Mouse (Mus musculus) myocyte (in vitro differentiated cells): ENCODE measurements around the gene Lrrc55. TPM values are rescaled to one million over a fixed set of nuclear protein-coding genes. Genes with fewer than 3 reads are reported as not detected.

ENCODE experiments used
- H3K27me3 ChIP-seq: one replicate; pipeline ENCODE4 v1.6.1; 2011; ENCODE audit not compliant: control insufficient read depth, insufficient read depth, insufficient read length
- H3K36me3 ChIP-seq: one replicate; pipeline ENCODE4 v1.6.1; 2011; ENCODE audit not compliant: control insufficient read depth, insufficient read depth
- H3K4me2 ChIP-seq: one replicate; pipeline ENCODE4 v1.6.1; 2011; ENCODE audit warnings: low read depth, control low read depth
- H3K4me3 ChIP-seq: one replicate; pipeline ENCODE4 v1.5.1; 2011; ENCODE audit warnings: mild to moderate bottlenecking, control low read depth, moderate library complexity
- H3K79me2 ChIP-seq: one replicate; pipeline ENCODE4 v1.6.1; 2011; ENCODE audit not compliant: control insufficient read depth, insufficient read depth
- H3ac ChIP-seq: one replicate; pipeline ENCODE4 v1.6.1; 2011; ENCODE audit not compliant: control insufficient read depth, insufficient read length
- CEBPB ChIP-seq: IDR thresholded peaks from 2 replicates; pipeline ENCODE4 v1.6.1; 2011; ENCODE audit warnings: mild to moderate bottlenecking, moderate library complexity; ENCODE audit not compliant: poor library complexity, insufficient read depth, severe bottlenecking
- E2F4 ChIP-seq: IDR thresholded peaks from one replicate; pipeline ENCODE4 v1.6.1; 2011; ENCODE audit warnings: mild to moderate bottlenecking, control low read depth, moderate library complexity; ENCODE audit not compliant: insufficient read depth
- MAX ChIP-seq: IDR thresholded peaks from one replicate; pipeline ENCODE4 v1.6.1; 2011; ENCODE audit warnings: low read depth, mild to moderate bottlenecking, control low read depth
- MYOD1 ChIP-seq, 3 experiments: IDR thresholded peaks; one replicate each; pipeline ENCODE4 v1.6.1; 2011; ENCODE audit warnings: control low read depth in 2 of 3, low read depth in 2 of 3, mild to moderate bottlenecking in 2 of 3, moderate library complexity in 1 of 3; ENCODE audit not compliant: insufficient read length in 2 of 3, control insufficient read depth in 1 of 3
- MYOG ChIP-seq, 3 experiments: IDR thresholded peaks; one replicate each; pipeline ENCODE4 v1.6.1; 2011; ENCODE audit warnings: control low read depth in 2 of 3, low read depth in 2 of 3, mild to moderate bottlenecking in 2 of 3; ENCODE audit not compliant: insufficient read length in 2 of 3, control insufficient read depth in 1 of 3, insufficient read depth in 1 of 3
- POLR2A ChIP-seq: IDR thresholded peaks from one replicate; pipeline ENCODE4 v1.6.1; 2011; ENCODE audit warnings: low read depth, mild to moderate bottlenecking, control low read depth, moderate library complexity; ENCODE audit not compliant: insufficient read length
- POLR2AphosphoS2 ChIP-seq: IDR thresholded peaks from one replicate; pipeline ENCODE4 v1.6.1; 2011; ENCODE audit warnings: low read depth, control low read depth; ENCODE audit not compliant: insufficient read length
- REST ChIP-seq: IDR thresholded peaks from one replicate; pipeline ENCODE4 v1.6.1; 2011; ENCODE audit warnings: mild to moderate bottlenecking, control low read depth, moderate library complexity; ENCODE audit not compliant: insufficient read depth, insufficient read length
- SRF ChIP-seq: IDR thresholded peaks from one replicate; pipeline ENCODE4 v1.6.1; 2011; ENCODE audit warnings: low read depth; ENCODE audit not compliant: control insufficient read depth, insufficient read length
- TCF12 ChIP-seq: IDR thresholded peaks from one replicate; pipeline ENCODE4 v1.6.1; 2011; ENCODE audit warnings: mild to moderate bottlenecking, control low read depth; ENCODE audit not compliant: poor library complexity, insufficient read depth, severe bottlenecking
- TCF3 ChIP-seq: IDR thresholded peaks from one replicate; pipeline ENCODE4 v1.6.1; 2011; ENCODE audit warnings: low read depth, control low read depth; ENCODE audit not compliant: insufficient read length
- USF1 ChIP-seq: IDR thresholded peaks from one replicate; pipeline ENCODE4 v1.6.1; 2011; ENCODE audit warnings: low read depth, mild to moderate bottlenecking, control low read depth, moderate library complexity
- polyA plus RNA-seq: library from polyadenylated mRNA; unstranded; fragments of >200 nt; fragmentation: generic; extraction: Trizol; gene quantifications from one replicate; pipeline ENCODE4 v1.2.1, GENCODE M21; 2012; ENCODE audit warnings: missing spikeins

Lrrc55 gene
- polyA plus RNA-seq, 1 experiment, result 0.04 TPM

- TF ChIP-seq E2F4, result no peak
- TF ChIP-seq USF1, result no peak
- TF ChIP-seq CEBPB, result no peak
- TF ChIP-seq TCF3, result no peak
- TF ChIP-seq MAX, result no peak
- no peak for TF ChIP-seq POLR2AphosphoS2
- TF ChIP-seq REST, result no peak
- no peak for TF ChIP-seq MYOD1 (IDR thresholded peaks at IDR 0.05; ENCODE audit: control insufficient read depth in 1 of 3, insufficient read length in 2 of 3, low read depth in 2 of 3)
- TF ChIP-seq POLR2A, result no peak
- TF ChIP-seq TCF12, result no peak
- TF ChIP-seq MYOG (IDR thresholded peaks at IDR 0.05; ENCODE audit: control insufficient read depth in 1 of 3, insufficient read depth in 1 of 3, insufficient read length in 2 of 3, low read depth in 2 of 3), result no peak
- TF ChIP-seq SRF, result no peak
- H3K4me2 ChIP-seq, result no peak overlapping the region
- H3K36me3 ChIP-seq, result no peaks in the 10 kb centered on the region
- no peaks in the 10 kb centered on the region for H3K27me3 ChIP-seq
- H3ac ChIP-seq, result no peak overlapping the region
- H3K79me2 ChIP-seq, result no peaks in the 10 kb centered on the region
- no peak overlapping the region for H3K4me3 ChIP-seq
Measured at GRCm38 (mm10) chr2:85144908-85145307, 52.1 kb downstream of the Lrrc55 start.

GRCm38 (mm10) chr2:85140833-85141232 is 56.2 kb downstream of the Lrrc55 start:
- no peak overlapping the region for H3K4me3 ChIP-seq
- H3K4me2 ChIP-seq, result no peak overlapping the region
- no peaks in the 10 kb centered on the region for H3K36me3 ChIP-seq
- TF ChIP-seq POLR2A, result no peak
- no peak for TF ChIP-seq TCF12
- TF ChIP-seq USF1, result no peak
- no peaks in the 10 kb centered on the region for H3K79me2 ChIP-seq
- H3K27me3 ChIP-seq, result peaks cover 4% of the 10 kb centered on the region
- H3ac ChIP-seq, result no peak overlapping the region

GRCm38 (mm10) chr2:85139846-85140245 is 57.2 kb downstream of the Lrrc55 start:
- Histone ChIP-seq H3K27me3 (peaks cover 4% of the 10 kb centered on the region), H3K36me3 (no peaks in the 10 kb centered on the region), H3K79me2 (no peaks in the 10 kb centered on the region), H3ac (no peak overlapping the region), H3K4me3 (no peak overlapping the region), H3K4me2 (no peak overlapping the region)
- TF ChIP-seq REST, result no peak
- TF ChIP-seq POLR2AphosphoS2, result no peak
- TF ChIP-seq USF1, result no peak
- TF ChIP-seq TCF3, result no peak
- TF ChIP-seq TCF12, result no peak
- no peak for TF ChIP-seq MYOD1 (IDR thresholded peaks at IDR 0.05; ENCODE audit: control insufficient read depth in 1 of 3, insufficient read length in 2 of 3, low read depth in 2 of 3)
- TF ChIP-seq SRF, result no peak
- TF ChIP-seq CEBPB, result no peak
- TF ChIP-seq MAX, result no peak
- no peak for TF ChIP-seq E2F4
- TF ChIP-seq MYOG (IDR thresholded peaks at IDR 0.05; ENCODE audit: control insufficient read depth in 1 of 3, insufficient read depth in 1 of 3, insufficient read length in 2 of 3, low read depth in 2 of 3), result no peak
- TF ChIP-seq POLR2A, result no peak

GRCm38 (mm10) chr2:85139393-85139792 is 57.6 kb downstream of the Lrrc55 start:
- H3K4me2 ChIP-seq, result no peak overlapping the region
- no peak overlapping the region for H3K4me3 ChIP-seq
- TF ChIP-seq MYOD1 (IDR thresholded peaks at IDR 0.05; ENCODE audit: control insufficient read depth in 1 of 3, insufficient read length in 2 of 3, low read depth in 2 of 3) (no peak), USF1 (no peak), CEBPB (no peak), TCF3 (no peak), REST (no peak), MYOG (IDR thresholded peaks at IDR 0.05; ENCODE audit: control insufficient read depth in 1 of 3, insufficient read depth in 1 of 3, insufficient read length in 2 of 3, low read depth in 2 of 3) (no peak), POLR2A (no peak), SRF (no peak), MAX (no peak), POLR2AphosphoS2 (no peak)
- peaks cover 4% of the 10 kb centered on the region for H3K27me3 ChIP-seq
- no peak overlapping the region for H3ac ChIP-seq
- H3K36me3 ChIP-seq, result no peaks in the 10 kb centered on the region
- no peaks in the 10 kb centered on the region for H3K79me2 ChIP-seq

GRCm38 (mm10) chr2:85138143-85138542 is 58.9 kb downstream of the Lrrc55 start:
- Histone ChIP-seq H3K4me3 (no peak overlapping the region), H3K4me2 (no peak overlapping the region), H3K36me3 (no peaks in the 10 kb centered on the region), H3ac (no peak overlapping the region), H3K27me3 (peaks cover 4% of the 10 kb centered on the region), H3K79me2 (no peaks in the 10 kb centered on the region)
- TF ChIP-seq MAX, result no peak
- no peak for TF ChIP-seq REST
- no peak for TF ChIP-seq E2F4
- TF ChIP-seq TCF3, result no peak
- TF ChIP-seq POLR2AphosphoS2, result no peak
- no peak for TF ChIP-seq POLR2A
- no peak for TF ChIP-seq SRF
- no peak for TF ChIP-seq CEBPB
- no peak for TF ChIP-seq USF1
- TF ChIP-seq TCF12, result no peak
- no peak for TF ChIP-seq MYOD1 (IDR thresholded peaks at IDR 0.05; ENCODE audit: control insufficient read depth in 1 of 3, insufficient read length in 2 of 3, low read depth in 2 of 3)
